Mouse (Mus musculus): Measurements from ENCODE around the gene Mpnd.

Gene Mpnd

GRCm38 (mm10) chr17:55986030-55986961, 19.2 kb upstream of the Mpnd start, which contains the start of gene Fsd1:
Fsd1 (plus strand) TSS chr17:55986509.
- DNase-seq (ENCODE audit: low spot score in 2 of 2), result peak; percentile 85 to 91

DNA sequence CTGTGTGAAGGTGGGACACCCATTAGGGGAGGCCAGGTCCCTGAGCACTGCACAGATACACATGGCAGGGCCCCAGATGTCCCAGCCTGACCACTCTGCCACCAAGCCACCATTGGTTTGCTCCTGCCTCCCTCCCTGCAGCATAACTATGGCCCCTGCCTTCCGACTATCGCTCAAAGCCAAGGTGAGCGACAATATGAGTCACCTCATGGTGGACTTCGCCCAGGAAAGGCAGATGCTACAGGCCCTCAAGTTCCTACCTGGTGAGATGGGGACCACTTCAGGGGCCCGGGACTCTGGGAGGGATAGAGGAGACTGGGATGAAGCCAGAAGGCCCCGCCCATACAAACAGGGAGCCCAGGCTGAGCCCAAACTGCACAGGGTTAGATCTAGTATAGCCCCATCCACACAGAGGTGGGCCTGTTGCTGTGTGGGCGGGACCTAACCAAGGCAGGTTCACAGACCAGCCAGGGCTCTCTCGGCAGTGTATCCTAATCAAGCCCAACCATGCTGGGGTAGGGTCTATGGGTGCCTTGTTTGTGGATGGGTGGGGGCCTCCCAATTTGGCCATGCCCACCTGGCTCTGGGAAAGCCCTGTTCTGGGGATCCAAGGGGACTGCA, 15.1 kb upstream of the Mpnd start:
- no peak for DNase-seq (ENCODE audit: low spot score in 2 of 2)

DNA sequence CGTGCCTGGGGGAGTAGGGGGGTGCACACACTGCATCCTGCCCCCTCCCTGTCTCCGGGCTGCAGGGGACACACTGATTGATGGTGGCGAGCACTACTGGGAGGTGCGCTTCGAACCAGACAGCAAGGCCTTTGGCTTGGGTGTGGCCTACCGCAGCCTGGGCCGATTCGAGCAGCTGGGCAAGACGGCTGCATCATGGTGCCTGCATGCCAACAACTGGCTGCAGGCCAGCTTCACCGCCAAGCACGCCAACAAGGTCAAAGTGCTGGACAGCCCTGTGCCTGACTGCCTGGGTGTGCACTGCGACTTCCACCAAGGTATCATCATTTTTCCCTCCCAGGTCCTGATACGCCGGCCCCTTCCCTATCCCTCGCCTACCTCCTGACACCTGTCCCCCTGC, 9.5 kb upstream of the Mpnd start:
- no peak for DNase-seq (ENCODE audit: low spot score in 2 of 2)

DNA sequence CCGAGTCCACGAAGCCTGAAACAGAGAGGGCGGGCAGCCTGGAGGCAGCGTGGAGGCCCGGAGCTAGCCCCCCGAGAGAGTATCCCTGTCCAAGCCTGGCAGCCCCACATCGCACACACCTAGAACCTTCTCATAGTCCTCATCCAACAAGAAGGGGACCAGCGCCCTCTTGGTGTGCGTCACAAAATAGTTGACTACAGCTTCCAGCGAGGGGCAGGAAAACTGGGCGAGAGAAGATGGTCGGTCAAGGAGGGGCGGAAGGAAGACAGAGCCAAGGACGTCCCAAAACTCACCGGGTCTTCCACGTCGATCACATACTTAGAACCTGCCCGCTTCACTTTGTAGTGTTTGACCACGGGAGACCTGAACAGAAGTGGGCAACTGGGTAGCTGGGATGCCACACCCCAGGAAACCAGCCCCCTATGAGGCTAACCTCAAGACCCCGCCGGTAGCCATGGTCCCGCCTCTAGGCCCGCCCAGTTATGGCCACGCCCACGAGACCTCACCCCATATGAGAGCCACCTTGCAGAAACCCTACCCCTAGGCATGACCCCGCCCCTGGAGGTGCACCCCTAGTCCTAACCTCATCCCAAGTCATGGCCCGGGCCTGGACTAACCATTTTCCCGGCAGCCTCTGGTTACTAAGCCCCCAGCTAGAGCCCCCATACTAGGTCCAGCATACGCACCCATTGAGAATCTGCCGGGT, 5.6 kb upstream of the Mpnd start:
- DNase-seq (ENCODE audit: low spot score in 2 of 2), result no peak

GRCm38 (mm10) chr17:56003000-56003399, 2.5 kb upstream of the Mpnd start:
- DNase-seq (ENCODE audit: low spot score in 2 of 2), result no peak

GRCm38 (mm10) chr17:56006956-56007355, 1.4 kb downstream of the Mpnd start:
- no peak for DNase-seq (ENCODE audit: low spot score in 2 of 2)

DNA sequence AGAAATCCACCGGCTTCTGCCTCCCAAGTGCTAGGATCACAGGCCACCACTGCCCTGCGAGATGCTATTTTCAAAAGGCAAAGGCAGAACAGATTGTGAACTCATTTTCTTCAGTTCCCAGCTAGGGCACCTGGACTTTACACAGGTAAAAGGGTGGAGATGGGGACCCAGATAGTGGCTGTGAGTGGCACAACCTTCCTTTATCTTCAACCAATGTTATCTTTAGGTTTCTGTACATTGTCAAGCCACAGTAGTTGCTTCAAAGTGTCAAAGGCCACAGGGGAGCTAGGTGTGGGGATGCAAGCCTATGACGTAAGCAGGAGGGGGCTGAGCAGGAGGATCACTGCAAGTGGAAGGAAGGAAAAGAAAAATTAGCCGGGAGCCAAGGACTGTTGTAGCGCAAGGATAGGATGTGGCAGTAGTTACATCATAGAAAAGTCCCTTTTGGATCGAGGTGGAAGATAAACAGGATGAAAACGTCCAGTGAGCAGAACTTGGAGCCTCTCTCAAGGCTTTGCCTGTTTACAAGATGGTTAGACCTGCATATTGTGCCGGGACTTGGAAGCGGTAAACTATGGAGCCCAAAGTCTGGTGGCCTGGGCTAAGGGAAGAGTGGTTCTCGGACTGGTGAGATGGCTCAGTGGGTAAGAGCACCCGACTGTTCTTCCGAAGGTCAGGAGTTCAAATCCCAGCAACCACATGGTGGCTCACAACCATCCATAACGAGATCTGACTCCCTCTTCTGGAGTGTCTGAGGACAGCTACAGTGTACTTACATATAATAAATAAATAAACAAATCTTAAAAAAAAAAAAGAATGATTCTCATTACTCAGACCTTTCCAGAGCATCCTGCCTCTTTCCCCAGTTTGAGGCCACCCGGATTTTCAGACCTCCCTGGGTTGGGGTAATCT, 2.2 kb downstream of the Mpnd start:
- DNase-seq (ENCODE audit: low spot score in 2 of 2), result no peak

GRCm38 (mm10) chr17:56008356-56009087, 3.0 kb downstream of the Mpnd start:
- peak; percentile 95 for DNase-seq (ENCODE audit: low spot score in 2 of 2)

- peak; percentile 92 to 93 for DNase-seq (ENCODE audit: low spot score in 2 of 2)
These were observed 3.8 kb downstream of the Mpnd start for GRCm38 (mm10) chr17:56009088-56009961.

DNA sequence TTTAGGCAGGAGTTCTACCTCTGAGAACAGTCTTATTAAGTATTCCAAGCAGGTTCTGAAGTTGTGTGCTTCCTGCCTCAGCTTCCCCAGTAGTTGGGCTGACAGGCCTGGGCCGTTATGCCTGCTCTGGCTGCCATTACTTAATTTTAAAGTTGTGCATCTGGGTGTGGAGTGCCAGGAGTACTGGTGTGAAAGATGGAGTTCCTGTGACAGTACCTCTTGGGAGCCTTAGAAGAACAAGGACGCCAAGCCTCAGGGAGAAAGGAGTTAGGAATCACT, 4.4 kb downstream of the Mpnd start:
- DNase-seq (ENCODE audit: low spot score in 2 of 2), result no peak

GRCm38 (mm10) chr17:56010255-56010654, 4.7 kb downstream of the Mpnd start:
- DNase-seq (ENCODE audit: low spot score in 2 of 2), result no peak

DNA sequence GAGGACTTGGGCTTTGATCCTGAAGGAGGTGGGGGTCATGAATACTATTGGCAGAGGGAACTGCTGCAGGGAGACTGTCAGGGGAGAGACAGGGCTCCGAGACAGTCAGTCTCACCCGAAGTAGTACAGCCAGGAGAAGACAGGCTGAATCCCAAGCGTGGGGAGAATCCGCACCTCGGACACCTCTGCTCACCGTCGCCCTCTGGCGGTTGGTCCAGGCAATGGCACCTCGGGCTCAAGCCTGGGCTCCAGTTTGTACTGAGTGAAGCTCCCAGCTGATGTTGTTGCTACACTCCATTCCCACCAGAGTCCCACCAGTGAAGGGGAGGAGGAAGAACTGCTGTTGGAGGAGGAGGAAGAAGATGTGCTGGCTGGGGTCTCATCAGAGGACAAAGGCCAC, 5.2 kb downstream of the Mpnd start:
- peak; percentile 70 to 82 for DNase-seq (ENCODE audit: low spot score in 2 of 2)

DNA sequence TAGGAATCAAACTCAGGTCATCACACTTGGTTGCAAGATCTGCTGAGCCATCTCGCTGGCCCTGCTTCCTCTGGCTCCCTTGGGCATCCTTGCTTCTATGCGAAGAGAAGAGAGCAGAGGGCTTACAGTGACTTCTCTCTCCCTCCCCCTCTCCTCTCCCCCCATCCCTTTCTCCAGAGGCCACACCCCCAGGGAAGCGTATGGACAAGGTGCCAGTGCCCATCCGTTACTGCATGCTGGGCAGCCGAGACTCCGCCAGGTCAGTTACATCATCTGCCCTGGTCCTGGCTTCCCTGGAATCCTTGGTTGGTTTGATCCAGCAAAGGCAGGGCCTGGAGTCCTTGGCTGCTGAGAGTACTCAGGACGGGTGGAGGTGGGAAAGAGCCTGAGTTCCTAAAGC, 5.9 kb downstream of the Mpnd start:
- no peak for DNase-seq (ENCODE audit: low spot score in 2 of 2)

- DNase-seq (ENCODE audit: low spot score in 2 of 2), result no peak
These were observed 9.8 kb downstream of the Mpnd start for GRCm38 (mm10) chr17:56015293-56015692.

DNA sequence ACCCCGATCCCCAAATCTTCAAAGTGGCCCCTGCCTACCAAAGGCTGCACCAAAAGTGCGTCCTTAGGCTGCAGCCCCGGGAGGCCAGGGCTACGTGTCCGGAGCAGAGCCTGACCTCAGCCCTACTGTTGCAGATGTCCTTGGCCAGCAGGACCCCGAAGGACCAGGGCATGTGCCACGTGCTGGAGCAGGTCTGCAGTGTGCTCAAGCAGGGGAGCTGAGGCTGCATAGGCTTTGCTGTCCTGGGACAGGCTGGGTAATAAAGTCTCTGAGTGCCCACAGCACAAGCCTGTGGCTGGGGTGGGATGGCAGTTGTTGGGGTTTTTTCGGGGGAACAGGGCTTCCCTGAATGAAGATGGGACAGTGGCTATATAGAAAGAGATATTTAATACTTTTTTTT, 10.9 kb downstream of the Mpnd start:
- DNase-seq (ENCODE audit: low spot score in 2 of 2), result no peak

- DNase-seq (ENCODE audit: low spot score in 2 of 2), result no peak
These were observed 11.6 kb downstream of the Mpnd start for GRCm38 (mm10) chr17:56016793-56017785.

- no peak for DNase-seq (ENCODE audit: low spot score in 2 of 2)
These were observed 12.3 kb downstream of the Mpnd start for GRCm38 (mm10) chr17:56017848-56018247.

DNA sequence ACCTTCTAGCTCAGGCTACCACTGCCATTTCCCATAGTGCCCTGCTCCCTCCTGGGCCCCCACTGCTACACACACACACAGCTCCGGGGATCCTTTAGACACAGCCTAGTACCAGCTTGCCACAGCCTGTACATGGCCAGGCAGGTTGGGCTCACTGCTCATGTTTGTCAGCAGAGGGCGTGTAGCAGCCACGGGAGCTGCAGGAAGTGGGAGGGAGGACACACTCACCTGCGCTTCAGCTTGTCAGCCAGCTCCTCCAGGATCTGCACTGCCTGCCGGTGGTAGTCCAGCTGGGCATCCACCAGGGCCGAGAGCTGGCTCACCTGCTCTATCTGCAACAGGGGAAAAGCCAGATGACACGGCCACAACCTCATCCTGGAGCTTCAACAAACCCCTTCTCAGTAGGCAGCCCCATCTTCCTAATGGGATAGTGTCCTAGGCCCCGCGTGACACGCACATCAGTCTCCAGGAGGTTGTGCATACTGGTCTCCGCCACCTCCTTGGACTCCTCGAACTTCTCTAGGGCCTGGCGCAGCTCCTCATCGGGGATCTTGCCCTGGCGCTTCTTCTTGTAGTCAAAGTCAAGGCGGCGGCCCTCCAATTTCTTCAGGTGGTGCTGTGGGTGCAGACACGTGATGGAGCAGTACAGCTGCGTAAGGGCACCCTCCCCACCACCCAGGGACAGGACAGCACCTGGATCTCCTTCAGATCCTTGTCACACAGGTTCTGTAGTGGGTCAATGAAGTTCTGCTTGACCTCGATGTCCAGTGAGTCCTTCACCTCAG, 13.0 kb downstream of the Mpnd start:
- DNase-seq (ENCODE audit: low spot score in 2 of 2), result peak; percentile 68 to 71
